Mouse (Mus musculus): ENCODE results near the gene Suco.

Gene Suco

DNA sequence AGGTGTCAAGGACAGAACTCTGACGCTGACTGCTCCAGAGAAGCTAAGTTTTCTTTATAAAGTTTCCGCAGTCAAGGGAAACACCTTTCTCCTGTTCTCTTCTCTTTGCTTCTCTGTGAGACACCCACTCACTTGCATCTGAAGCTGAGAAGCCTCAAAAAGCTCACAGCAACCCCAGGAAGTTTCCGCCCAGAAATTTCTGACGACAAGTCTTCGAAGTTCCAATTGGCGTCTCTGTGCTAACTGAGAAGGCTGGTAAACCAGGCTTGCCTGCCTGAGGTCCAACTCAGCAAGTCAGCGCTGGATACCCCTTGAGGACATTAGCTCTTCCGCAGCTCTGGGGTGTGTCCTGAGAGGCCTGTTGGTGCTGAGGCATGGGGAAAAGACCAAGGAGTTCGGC is 88.1 kb downstream of the Suco start, which contains the start of gene Fasl:
Gene Fasl (minus strand): TSS at position 157 of the 400 bp plus-strand sequence.
- DNase-seq (ENCODE audit: low spot score) = no peak

DNA sequence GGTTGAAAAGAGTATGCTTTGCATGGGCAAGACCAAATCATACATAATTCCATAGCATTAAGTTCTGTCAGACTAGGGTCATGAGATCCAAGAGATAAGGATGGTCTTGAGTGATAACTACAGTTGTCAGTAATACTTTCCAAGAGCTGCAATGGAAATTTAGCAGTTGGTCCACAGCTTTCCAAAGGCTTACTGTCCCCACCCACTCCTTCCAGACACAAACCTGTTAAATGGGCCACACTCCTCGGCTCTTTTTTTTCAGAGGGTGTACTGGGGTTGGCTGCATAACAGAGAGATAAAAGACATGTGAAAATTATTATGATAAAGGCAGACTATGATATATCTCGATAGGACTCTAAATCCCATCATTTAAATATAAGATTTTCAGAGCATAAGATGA is 93.8 kb downstream of the Suco start:
- no peak for DNase-seq (ENCODE audit: low spot score)

DNA sequence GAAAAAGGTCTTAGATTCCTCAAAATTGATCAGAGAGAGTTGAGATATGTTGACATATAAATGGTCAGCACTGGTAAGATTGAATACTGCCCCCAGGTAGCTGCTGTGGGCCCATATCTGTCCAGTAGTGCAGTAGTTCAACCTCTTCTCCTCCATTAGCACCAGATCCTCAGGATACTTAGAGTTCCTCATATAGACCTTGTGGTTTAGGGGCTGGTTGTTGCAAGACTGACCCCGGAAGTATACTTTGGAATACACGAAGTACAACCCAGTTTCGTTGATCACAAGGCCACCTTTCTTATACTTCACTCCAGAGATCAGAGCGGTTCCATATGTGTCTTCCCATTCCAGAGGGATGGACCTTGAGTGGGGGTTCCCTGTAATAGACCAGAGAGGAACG is 94.9 kb downstream of the Suco start:
- DNase-seq (ENCODE audit: low spot score) = no peak

DNA sequence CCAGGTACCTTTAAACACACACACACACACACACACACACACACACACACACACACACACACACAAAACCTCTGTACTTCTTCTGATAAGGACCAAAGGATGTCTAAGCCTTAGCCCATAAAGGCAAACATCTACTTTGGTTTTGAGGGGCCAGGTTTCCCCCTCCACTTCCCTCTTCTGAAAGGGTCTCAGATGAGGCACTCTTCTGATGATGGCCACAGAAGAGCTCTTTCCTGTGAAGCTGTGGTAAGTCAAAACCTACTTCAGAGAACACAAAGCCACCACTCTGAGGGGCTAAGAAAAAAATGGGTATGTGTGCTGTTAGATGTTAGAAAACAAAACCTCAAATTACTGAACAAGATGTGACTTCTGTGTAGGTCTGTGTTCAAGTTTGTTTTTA is 97.4 kb downstream of the Suco start:
- DNase-seq (ENCODE audit: low spot score) = no peak

DNA sequence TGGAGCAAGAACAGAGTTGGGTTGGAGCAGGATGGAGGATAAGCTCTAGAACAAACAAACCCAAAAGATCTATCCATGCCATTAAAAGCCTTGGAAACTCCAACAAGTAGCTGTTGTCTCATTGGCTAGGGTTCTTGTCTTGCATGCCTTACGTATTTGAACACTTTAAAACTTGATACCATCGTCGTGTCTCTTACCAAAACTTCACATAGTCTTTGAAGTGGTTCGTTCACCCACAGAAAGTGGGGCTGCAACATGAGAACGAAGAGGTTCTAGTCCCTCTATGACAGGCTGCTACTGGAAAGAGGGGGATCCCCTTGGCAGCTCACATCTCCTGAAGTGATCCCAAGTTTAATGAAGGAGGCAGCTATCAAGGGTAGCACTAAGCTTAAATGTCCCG is 101.3 kb downstream of the Suco start:
- no peak for DNase-seq (ENCODE audit: low spot score)

DNA sequence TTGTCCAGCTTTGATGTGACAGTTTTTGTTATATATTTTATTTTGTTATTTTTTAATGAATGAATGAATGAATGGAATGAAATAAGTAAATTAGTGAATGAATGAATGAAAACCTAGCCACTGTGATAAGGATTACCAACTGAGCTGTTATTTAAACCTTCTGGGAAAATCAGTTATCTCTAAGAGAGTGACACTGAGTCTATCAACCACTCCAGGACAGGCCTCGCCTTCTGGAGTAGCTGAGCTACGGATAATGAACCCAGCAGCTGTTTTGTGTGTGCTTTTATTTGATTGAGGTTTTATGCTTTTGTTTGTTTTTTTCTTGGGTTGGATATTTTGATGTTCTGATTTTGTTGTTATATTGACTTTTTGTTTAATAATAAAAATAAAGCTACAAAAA is 105.2 kb downstream of the Suco start:
- no peak for DNase-seq (ENCODE audit: low spot score)

DNA sequence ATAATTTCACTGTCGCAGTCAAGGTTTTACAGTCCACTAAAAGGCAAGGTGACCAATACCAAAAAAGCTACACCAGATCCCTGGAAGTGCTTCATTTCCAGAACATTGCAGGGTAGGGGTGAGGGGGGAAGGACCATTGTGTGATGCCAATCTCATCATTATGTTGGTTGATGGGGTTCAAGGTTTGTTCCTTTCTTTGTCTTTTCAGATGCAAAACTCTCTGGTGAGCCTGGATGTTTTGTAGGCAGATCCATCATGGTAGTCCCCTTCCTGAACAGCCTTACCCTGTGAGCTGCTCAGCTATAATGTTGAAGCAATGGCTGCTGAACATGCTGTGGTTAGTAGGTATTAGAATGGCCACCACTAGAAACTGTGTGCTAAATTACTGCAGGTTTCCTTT is 107.2 kb downstream of the Suco start:
- no peak for DNase-seq (ENCODE audit: low spot score)

DNA sequence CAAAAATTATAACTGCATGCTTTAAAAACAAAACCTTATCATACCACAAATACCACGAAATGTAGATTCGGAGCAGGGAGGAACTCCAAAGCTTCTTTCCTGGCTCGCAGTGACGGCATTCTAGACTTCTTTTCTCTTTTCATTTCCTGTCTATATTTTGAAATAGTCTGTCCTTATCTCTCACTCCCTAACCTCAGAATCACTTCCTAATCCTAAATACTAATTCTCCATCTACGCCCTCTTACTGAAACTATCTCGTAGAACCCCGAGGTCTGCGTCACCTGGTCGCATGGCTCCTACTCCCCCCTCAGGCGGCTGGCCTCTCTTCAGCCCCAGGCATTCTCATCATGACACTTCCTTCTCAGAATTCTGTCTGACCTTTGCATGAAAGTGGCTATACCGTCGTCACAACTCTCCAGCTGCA is 109.4 kb downstream of the Suco start:
- no peak for DNase-seq (ENCODE audit: low spot score)

DNA sequence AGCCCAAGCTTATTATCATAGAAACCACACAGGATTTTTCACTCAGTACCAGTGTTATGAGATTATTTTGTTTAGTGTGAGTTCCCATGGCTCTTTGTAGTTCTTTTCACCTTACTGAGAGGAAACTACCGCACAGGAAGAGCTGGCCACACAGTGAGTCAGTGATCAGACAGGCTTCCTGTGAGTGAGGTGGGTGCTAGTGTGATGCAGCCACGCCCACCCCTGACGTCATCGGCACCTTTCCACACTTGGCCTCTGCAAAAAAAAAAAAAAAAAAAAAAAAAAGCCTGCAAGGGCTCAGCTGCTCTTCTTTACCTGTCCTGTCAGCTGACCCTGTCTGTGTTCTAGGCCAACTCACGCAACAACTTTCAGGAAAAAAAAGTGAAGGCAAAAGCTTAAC is 109.8 kb downstream of the Suco start:
- no peak for DNase-seq (ENCODE audit: low spot score)

All from ovary, postnatal 14 days (tissue).